Mouse (Mus musculus) neural tube, embryonic 15.5 days (tissue): Measurements from ENCODE around the gene 4930596D02Rik. TPM values are rescaled to one million over a fixed set of nuclear protein-coding genes. Genes with fewer than 3 reads are reported as not detected.

ENCODE experiments used
- ATAC-seq: fragments of 200-750 bp; cut with Nextera tagmentation; 2 replicates; pipeline ENCODE4 v1.8.0; 2017; ENCODE audit warnings: mild to moderate bottlenecking, moderate TSS enrichment, moderate library complexity; ENCODE audit not compliant: low FRiP score
- H3K27ac ChIP-seq: fragments of 300-500 bp; sonication (generic); replicated peaks from 2 replicates; pipeline ENCODE4 v1.5.1; 2015; ENCODE audit warnings: mild to moderate bottlenecking, inconsistent platforms
- H3K27me3 ChIP-seq: fragments of 300-500 bp; sonication (generic); replicated peaks from 2 replicates; pipeline ENCODE4 v1.6.1; 2015; ENCODE audit warnings: inconsistent platforms
- H3K36me3 ChIP-seq: fragments of 300-500 bp; sonication (generic); 2 replicates; pipeline ENCODE4 v1.6.1; 2015; ENCODE audit warnings: inconsistent platforms
- H3K4me1 ChIP-seq: fragments of 300-500 bp; sonication (generic); 2 replicates; pipeline ENCODE4 v1.6.1; 2015; ENCODE audit warnings: inconsistent platforms
- H3K4me2 ChIP-seq: fragments of 300-500 bp; sonication (generic); 2 replicates; pipeline ENCODE4 v1.6.1; 2015; ENCODE audit warnings: inconsistent platforms, mild to moderate bottlenecking, moderate library complexity
- H3K4me3 ChIP-seq: fragments of 300-500 bp; sonication (generic); replicated peaks from 2 replicates; pipeline ENCODE4 v1.5.1; 2015; ENCODE audit warnings: mild to moderate bottlenecking, inconsistent platforms
- H3K9ac ChIP-seq: fragments of 300-500 bp; sonication (generic); replicated peaks from 2 replicates; pipeline ENCODE4 v1.6.1; 2015; ENCODE audit warnings: mild to moderate bottlenecking, inconsistent platforms
- H3K9me3 ChIP-seq: fragments of 300-500 bp; sonication (generic); replicated peaks from 2 replicates; pipeline ENCODE4 v1.6.1; 2016; ENCODE audit warnings: inconsistent platforms
- WGBS: fragments of 180-500 bp; shearing (Covaris S2); methylation state at CpG from one replicate; pipeline ENCODE4 v1.1.7; 2015; ENCODE audit warnings: mixed read lengths; 5-methylcytosine and 5-hydroxymethylcytosine counted together
- polyA plus RNA-seq: library from polyadenylated mRNA; unstranded; fragments of >200 nt; fragmentation: Nextera tagmentation; extraction: Ambion mirVana; gene quantifications from 2 replicates; pipeline ENCODE4 v1.2.1, GENCODE M21; 2015

The 4930596D02Rik gene
- not detected in 2 replicates for polyA plus RNA-seq

- Histone ChIP-seq H3K36me3 (no peaks in the 10 kb centered on the region), H3K9me3 (no peaks in the 10 kb centered on the region), H3K4me1 (no peaks in the 10 kb centered on the region), H3K9ac (no peak within 1 kb of the TSS), H3K27me3 (no peaks in the 10 kb centered on the region), H3K27ac (no peak within 1 kb of the TSS), H3K4me2 (no peak within 1 kb of the TSS), H3K4me3 (no peak within 1 kb of the TSS)
- WGBS: 80% methylated on average over 4 of the region's 4 CpGs
- ATAC-seq: no peak
Observed at GRCm38 (mm10) chr14:35811878-35812277, at the start of gene 4930596D02Rik. Gene 4930596D02Rik (minus strand): TSS chr14:35811978.

DNA sequence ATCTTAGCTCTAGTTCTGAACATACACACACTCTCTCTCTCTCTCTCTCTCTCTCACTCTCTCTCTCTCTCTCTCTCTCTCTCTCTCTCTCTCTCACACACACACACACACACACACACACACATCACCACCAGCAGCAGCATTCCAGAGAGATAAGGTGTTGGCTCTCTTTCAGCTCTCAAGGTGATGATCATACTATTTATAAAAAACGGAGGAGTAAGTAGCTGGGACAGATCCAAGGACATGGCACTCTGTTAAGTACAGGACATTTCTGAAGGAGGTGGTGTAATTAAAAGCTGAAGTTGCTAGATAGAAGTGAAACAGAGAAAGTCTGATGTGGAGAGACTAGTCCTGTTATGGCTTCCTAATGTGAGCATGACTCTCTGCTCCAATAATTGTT is 41.5 kb upstream of the 4930596D02Rik start:
- H3K27ac ChIP-seq: no peak overlapping the region
- H3K9ac ChIP-seq: no peak overlapping the region
- no peaks in the 10 kb centered on the region for H3K27me3 ChIP-seq
- no peaks in the 10 kb centered on the region for H3K9me3 ChIP-seq
- no peaks in the 10 kb centered on the region for H3K36me3 ChIP-seq
- H3K4me2 ChIP-seq: no peak overlapping the region
- WGBS: 68% methylated on average over 1 of the region's 1 CpGs
- no peak overlapping the region for H3K4me3 ChIP-seq
- ATAC-seq: no peak
- H3K4me1 ChIP-seq: no peaks in the 10 kb centered on the region

GRCm38 (mm10) chr14:35845271-35845670 is 33.5 kb upstream of the 4930596D02Rik start:
- no peak for ATAC-seq
- no peak overlapping the region for H3K27ac ChIP-seq
- no peak overlapping the region for H3K4me3 ChIP-seq
- H3K9ac ChIP-seq: no peak overlapping the region
- H3K9me3 ChIP-seq: no peaks in the 10 kb centered on the region
- no peaks in the 10 kb centered on the region for H3K36me3 ChIP-seq
- H3K27me3 ChIP-seq: no peaks in the 10 kb centered on the region
- 86% methylated on average over 6 of the region's 6 CpGs for WGBS
- no peaks in the 10 kb centered on the region for H3K4me1 ChIP-seq
- H3K4me2 ChIP-seq: no peak overlapping the region

GRCm38 (mm10) chr14:35842111-35842721 is 30.4 kb upstream of the 4930596D02Rik start:
- Histone ChIP-seq H3K9me3 (no peaks in the 10 kb centered on the region), H3K4me3 (no peak overlapping the region), H3K36me3 (no peaks in the 10 kb centered on the region), H3K27me3 (no peaks in the 10 kb centered on the region), H3K9ac (no peak overlapping the region), H3K4me1 (no peaks in the 10 kb centered on the region), H3K4me2 (no peak overlapping the region), H3K27ac (no peak overlapping the region)
- WGBS: 78% methylated on average over 7 of the region's 7 CpGs
- ATAC-seq: no peak

DNA sequence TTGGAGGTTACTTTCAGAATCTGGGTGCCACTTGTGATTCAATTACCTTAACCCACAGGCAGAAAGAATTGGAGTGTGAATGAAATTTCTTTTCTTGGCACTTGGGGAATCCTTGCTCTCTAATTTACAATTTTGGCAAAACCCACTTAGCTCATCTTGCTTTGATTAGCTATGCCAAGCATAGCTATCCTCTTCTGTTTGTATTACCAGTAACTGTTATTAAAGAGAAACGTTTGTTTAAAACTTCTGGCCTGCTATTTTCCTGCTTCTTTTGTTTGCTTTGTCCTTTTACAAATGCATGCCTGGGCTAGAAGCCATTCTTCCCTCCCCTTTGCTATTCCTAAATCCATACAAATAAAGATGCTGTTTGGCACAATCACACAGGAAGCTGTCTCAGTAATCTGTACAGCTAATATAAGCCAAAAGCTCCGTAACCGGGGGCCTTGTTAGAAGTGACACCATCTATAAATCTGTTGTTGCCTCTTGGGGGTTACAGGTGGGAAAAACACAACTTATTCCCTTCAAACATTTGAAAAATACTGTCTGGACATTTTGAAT is 19.0 kb downstream of the 4930596D02Rik start:
- Histone ChIP-seq H3K4me1 (no peaks in the 10 kb centered on the region), H3K27ac (no peak overlapping the region), H3K9ac (no peak overlapping the region), H3K4me2 (no peak overlapping the region), H3K4me3 (no peak overlapping the region), H3K36me3 (no peaks in the 10 kb centered on the region), H3K27me3 (no peaks in the 10 kb centered on the region), H3K9me3 (no peaks in the 10 kb centered on the region)
- 41% methylated on average over 3 of the region's 3 CpGs for WGBS
- ATAC-seq: no peak

DNA sequence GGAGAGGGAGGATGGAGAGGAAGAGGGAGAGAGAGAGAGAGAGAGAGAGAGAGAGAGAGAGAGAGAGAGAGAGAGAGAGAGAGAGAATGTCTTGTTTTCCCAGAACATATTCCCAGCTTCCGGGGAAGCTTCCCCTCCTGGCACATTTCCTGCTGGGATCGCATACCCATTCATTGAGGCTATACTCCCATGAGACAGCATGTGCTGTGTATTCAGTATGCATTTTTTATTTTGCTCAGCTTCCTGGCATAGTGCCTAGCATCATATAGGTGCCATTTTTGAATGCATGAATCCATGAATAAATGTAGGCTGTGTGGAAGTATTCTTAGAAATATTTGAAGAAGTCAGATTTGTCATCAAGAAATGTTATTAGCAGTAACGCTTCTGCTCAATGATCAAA is 31.7 kb downstream of the 4930596D02Rik start:
- Histone ChIP-seq H3K4me2 (no peak overlapping the region), H3K4me3 (no peak overlapping the region), H3K9me3 (no peaks in the 10 kb centered on the region), H3K36me3 (no peaks in the 10 kb centered on the region), H3K27me3 (no peaks in the 10 kb centered on the region), H3K27ac (no peak overlapping the region), H3K4me1 (no peaks in the 10 kb centered on the region), H3K9ac (no peak overlapping the region)
- no peak for ATAC-seq
- 51% methylated on average over 3 of the region's 3 CpGs for WGBS

DNA sequence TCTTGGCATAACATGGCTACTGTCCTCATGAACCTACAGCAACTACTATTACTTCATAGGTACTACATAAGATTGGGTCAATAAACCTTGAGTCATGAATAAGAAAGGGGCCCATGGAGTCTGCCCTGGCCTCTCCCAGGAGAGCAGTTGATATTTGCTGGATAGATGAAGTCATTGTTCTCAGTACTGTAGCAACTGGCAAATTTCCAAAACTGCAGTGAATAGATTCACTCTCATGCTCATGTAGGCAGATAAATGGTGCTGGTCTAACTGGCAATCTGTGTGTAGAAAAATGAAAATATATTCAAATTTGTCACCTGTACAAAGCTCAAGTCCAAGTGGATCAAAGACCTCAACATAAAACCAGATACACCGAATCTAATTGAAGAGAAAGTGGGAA is 38.5 kb downstream of the 4930596D02Rik start:
- no peak overlapping the region for H3K4me2 ChIP-seq
- WGBS: 89% methylated on average over 1 of the region's 1 CpGs
- no peak overlapping the region for H3K4me3 ChIP-seq
- H3K27ac ChIP-seq: no peak overlapping the region
- H3K36me3 ChIP-seq: no peaks in the 10 kb centered on the region
- H3K9me3 ChIP-seq: no peaks in the 10 kb centered on the region
- H3K27me3 ChIP-seq: no peaks in the 10 kb centered on the region
- H3K4me1 ChIP-seq: no peaks in the 10 kb centered on the region
- no peak overlapping the region for H3K9ac ChIP-seq
- ATAC-seq: no peak
